Mouse (Mus musculus) liver, embryonic 13.5 days (tissue): ENCODE results near the gene Abi3bp. TPM values are rescaled to one million over a fixed set of nuclear protein-coding genes. Genes with fewer than 3 reads are reported as not detected.

Experiments used
- ATAC-seq: fragments of 200-750 bp; cut with Nextera tagmentation; 2 replicates; pipeline ENCODE4 v1.8.0; 2017; ENCODE audit warnings: low read depth, mild to moderate bottlenecking, moderate number of reproducible peaks, moderate library complexity
- DNase-seq: peaks from one replicate; pipeline ENCODE4 v3.0.0; 2022
- H3K27ac ChIP-seq: fragments of 300-500 bp; sonication (generic); 2 replicates; pipeline ENCODE4 v1.5.1; 2015; ENCODE audit warnings: moderate library complexity, mild to moderate bottlenecking, inconsistent platforms
- H3K27me3 ChIP-seq: fragments of 300-500 bp; sonication (generic); 2 replicates; pipeline ENCODE4 v1.6.1; 2015; ENCODE audit warnings: mild to moderate bottlenecking, inconsistent platforms
- H3K36me3 ChIP-seq: fragments of 300-500 bp; sonication (generic); 2 replicates; pipeline ENCODE4 v1.6.1; 2015; ENCODE audit warnings: mild to moderate bottlenecking, inconsistent platforms
- H3K4me1 ChIP-seq: fragments of 300-500 bp; sonication (generic); replicated peaks from 2 replicates; pipeline ENCODE4 v1.6.1; 2015; ENCODE audit warnings: inconsistent platforms
- H3K4me2 ChIP-seq: fragments of 300-500 bp; sonication (generic); 2 replicates; pipeline ENCODE4 v1.6.1; 2015; ENCODE audit warnings: inconsistent platforms, mild to moderate bottlenecking, moderate library complexity
- H3K4me3 ChIP-seq: fragments of 300-500 bp; sonication (generic); replicated peaks from 2 replicates; pipeline ENCODE4 v1.5.1; 2015; ENCODE audit warnings: mild to moderate bottlenecking, inconsistent platforms
- H3K9ac ChIP-seq: fragments of 300-500 bp; sonication (generic); 2 replicates; pipeline ENCODE4 v1.6.1; 2015; ENCODE audit warnings: mild to moderate bottlenecking, inconsistent platforms
- H3K9me3 ChIP-seq: fragments of 300-500 bp; sonication (generic); replicated peaks from 2 replicates; pipeline ENCODE4 v1.6.1; 2016; ENCODE audit warnings: inconsistent platforms
- WGBS: fragments of 180-500 bp; shearing (Covaris S2); methylation state at CpG from one replicate; pipeline ENCODE4 v1.1.7; 2015; ENCODE audit not compliant: insufficient replicate concordance; 5-methylcytosine and 5-hydroxymethylcytosine counted together
- polyA plus RNA-seq: library from polyadenylated mRNA; unstranded; fragments of >200 nt; fragmentation: Nextera tagmentation; extraction: Ambion mirVana; gene quantifications from 2 replicates; pipeline ENCODE4 v1.2.1, GENCODE M21; 2015

The Abi3bp gene
- polyA plus RNA-seq, 1 experiment from 2014 or later: 0.21 TPM

DNA sequence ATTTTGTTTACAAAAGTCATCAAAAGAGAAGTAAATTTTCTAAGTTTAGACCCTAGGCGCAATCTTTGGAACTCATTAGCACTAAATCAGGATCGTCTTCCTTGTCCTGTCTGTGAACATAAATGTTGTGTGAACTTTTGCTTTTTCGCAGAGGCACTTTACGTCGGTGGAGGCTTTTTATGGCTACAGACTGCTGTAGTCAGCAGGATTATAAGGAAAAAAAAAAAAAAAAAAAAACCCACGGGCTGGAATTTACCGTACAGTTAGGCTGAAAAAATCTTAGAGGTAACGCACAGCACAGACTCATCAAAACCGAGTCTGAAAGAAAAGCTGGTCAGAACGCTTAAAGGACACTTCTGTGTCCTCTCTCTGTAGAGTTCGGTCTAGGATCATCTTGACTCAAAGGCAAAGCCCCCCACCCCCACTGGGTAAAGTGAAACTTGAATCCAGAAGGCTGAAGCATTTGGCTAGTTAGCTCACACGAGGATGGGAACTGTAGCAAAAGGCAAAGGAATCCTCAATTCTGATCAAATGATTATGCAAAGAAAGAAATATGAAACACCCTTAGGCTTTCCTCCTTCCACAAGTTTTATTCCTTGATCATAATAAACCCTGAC is 1.0 kb downstream of the Abi3bp start:
- no peak for ATAC-seq
- no peak for DNase-seq
- no peak overlapping the region for H3K27ac ChIP-seq
- H3K4me3 ChIP-seq: no peak overlapping the region
- no peaks in the 10 kb centered on the region for H3K9me3 ChIP-seq
- 52% methylated on average over 12 of the region's 12 CpGs for WGBS
- no peaks in the 10 kb centered on the region for H3K27me3 ChIP-seq
- H3K9ac ChIP-seq: no peak overlapping the region
- no peak overlapping the region for H3K4me2 ChIP-seq
- H3K36me3 ChIP-seq: no peaks in the 10 kb centered on the region
- no peaks in the 10 kb centered on the region for H3K4me1 ChIP-seq

GRCm38 (mm10) chr16:56483466-56483865 is 5.8 kb downstream of the Abi3bp start:
- no peak overlapping the region for H3K9ac ChIP-seq
- no peak overlapping the region for H3K27ac ChIP-seq
- no peaks in the 10 kb centered on the region for H3K4me1 ChIP-seq
- DNase-seq (no peak), ATAC-seq (no peak)
- WGBS: 75% methylated on average over 10 of the region's 10 CpGs
- H3K27me3 ChIP-seq: no peaks in the 10 kb centered on the region
- H3K4me3 ChIP-seq: no peak overlapping the region
- H3K9me3 ChIP-seq: no peaks in the 10 kb centered on the region
- no peak overlapping the region for H3K4me2 ChIP-seq
- H3K36me3 ChIP-seq: no peaks in the 10 kb centered on the region

- Histone ChIP-seq H3K9me3 (no peaks in the 10 kb centered on the region), H3K4me1 (no peaks in the 10 kb centered on the region), H3K27ac (no peak overlapping the region), H3K9ac (no peak overlapping the region), H3K4me3 (no peak overlapping the region), H3K27me3 (no peaks in the 10 kb centered on the region), H3K36me3 (no peaks in the 10 kb centered on the region), H3K4me2 (no peak overlapping the region)
- no peak for ATAC-seq
- no peak for DNase-seq
- 51% methylated on average over 4 of the region's 4 CpGs for WGBS
These were observed 8.8 kb downstream of the Abi3bp start for GRCm38 (mm10) chr16:56486461-56486860.

DNA sequence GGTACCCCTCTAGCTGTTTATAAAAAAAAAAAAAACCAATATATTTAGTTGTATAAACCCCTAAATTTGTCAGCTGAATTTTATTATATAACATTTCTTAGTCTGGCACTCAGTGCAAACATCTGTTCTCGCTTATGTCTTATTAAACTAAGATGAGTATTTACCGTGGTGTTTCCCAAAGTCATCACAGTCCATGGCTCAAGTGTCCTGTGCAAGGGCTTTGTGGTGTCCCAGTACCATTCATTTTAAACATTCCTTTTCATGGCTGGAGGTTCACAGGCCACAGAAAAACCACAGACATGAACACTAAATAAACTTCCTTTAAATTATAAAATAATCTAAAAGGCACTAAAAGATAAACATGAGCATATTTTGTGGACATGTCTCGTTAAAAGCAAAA is 13.2 kb downstream of the Abi3bp start:
- no peak overlapping the region for H3K4me3 ChIP-seq
- H3K36me3 ChIP-seq: no peaks in the 10 kb centered on the region
- WGBS: 53% methylated on average over 3 of the region's 3 CpGs

GRCm38 (mm10) chr16:56495266-56495665 is 17.6 kb downstream of the Abi3bp start:
- Histone ChIP-seq H3K9ac (no peak overlapping the region), H3K4me2 (no peak overlapping the region), H3K27me3 (no peaks in the 10 kb centered on the region), H3K27ac (no peak overlapping the region), H3K36me3 (no peaks in the 10 kb centered on the region), H3K4me3 (no peak overlapping the region), H3K9me3 (no peaks in the 10 kb centered on the region), H3K4me1 (no peaks in the 10 kb centered on the region)
- no peak for DNase-seq
- ATAC-seq: no peak
- 40% methylated on average over 4 of the region's 4 CpGs for WGBS

More for the DNA sequence above, 13.2 kb downstream of the Abi3bp start:
- Histone ChIP-seq H3K4me1 (no peaks in the 10 kb centered on the region), H3K4me2 (no peak overlapping the region), H3K27me3 (no peaks in the 10 kb centered on the region), H3K9me3 (no peaks in the 10 kb centered on the region), H3K9ac (no peak overlapping the region), H3K27ac (no peak overlapping the region)
- DNase-seq (no peak), ATAC-seq (no peak)

DNA sequence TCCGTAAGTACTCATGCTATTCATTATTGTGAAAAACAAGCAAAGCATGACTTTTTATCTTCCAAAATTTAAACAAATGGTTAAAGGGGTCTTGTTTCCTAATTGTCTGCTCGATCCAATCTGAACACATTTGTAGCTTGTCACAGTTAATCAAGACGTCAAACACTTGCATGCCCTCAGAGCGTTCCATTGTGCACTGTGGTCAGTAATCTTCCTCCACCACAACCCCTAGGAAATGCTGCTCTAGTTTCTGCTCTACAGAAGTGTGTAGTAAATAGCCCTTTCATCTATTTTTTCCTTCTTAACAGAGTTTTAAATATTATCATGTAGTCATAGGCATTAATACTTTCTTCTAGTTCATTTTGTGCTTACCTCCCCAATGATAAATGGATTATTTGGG is 19.1 kb downstream of the Abi3bp start:
- no peak overlapping the region for H3K4me2 ChIP-seq
- H3K4me1 ChIP-seq: no peaks in the 10 kb centered on the region
- DNase-seq: no peak
- no peaks in the 10 kb centered on the region for H3K27me3 ChIP-seq
- 38% methylated on average over 4 of the region's 4 CpGs for WGBS
- no peak overlapping the region for H3K4me3 ChIP-seq
- no peak for ATAC-seq
- no peaks in the 10 kb centered on the region for H3K36me3 ChIP-seq
- no peaks in the 10 kb centered on the region for H3K9me3 ChIP-seq
- no peak overlapping the region for H3K27ac ChIP-seq
- no peak overlapping the region for H3K9ac ChIP-seq

DNA sequence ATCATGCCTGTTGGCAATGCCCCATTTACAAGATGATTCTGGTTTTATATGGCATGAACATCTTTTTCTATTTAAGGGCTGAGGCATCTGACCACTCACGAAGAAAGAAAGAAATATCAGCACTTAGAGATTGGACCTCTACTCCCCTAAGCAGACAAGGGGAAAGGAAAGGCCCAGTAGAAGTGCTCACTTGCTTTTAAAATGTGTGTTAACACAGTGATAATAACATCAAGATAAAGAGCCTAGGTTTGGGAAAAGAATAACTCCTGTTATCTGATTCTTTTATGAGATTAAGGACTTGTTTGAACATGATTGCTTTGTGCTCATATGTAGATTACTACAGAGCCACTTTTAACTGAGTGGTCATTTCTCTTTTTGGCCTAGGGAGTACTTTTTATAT is 21.0 kb downstream of the Abi3bp start:
- H3K4me2 ChIP-seq: no peak overlapping the region
- no peak overlapping the region for H3K4me3 ChIP-seq
- H3K27ac ChIP-seq: no peak overlapping the region
- 34% methylated on average over 1 of the region's 1 CpGs for WGBS
- no peak for ATAC-seq
- H3K9me3 ChIP-seq: no peaks in the 10 kb centered on the region
- H3K36me3 ChIP-seq: no peaks in the 10 kb centered on the region
- H3K27me3 ChIP-seq: no peaks in the 10 kb centered on the region
- no peaks in the 10 kb centered on the region for H3K4me1 ChIP-seq
- no peak overlapping the region for H3K9ac ChIP-seq
- DNase-seq: no peak

GRCm38 (mm10) chr16:56500441-56500840 is 22.8 kb downstream of the Abi3bp start:
- H3K4me3 ChIP-seq: no peak overlapping the region
- no peaks in the 10 kb centered on the region for H3K27me3 ChIP-seq
- ATAC-seq: no peak
- no peaks in the 10 kb centered on the region for H3K4me1 ChIP-seq
- DNase-seq: no peak
- no peaks in the 10 kb centered on the region for H3K36me3 ChIP-seq
- no peak overlapping the region for H3K9ac ChIP-seq
- H3K27ac ChIP-seq: no peak overlapping the region
- H3K9me3 ChIP-seq: no peaks in the 10 kb centered on the region
- no peak overlapping the region for H3K4me2 ChIP-seq
- 34% methylated on average over 3 of the region's 3 CpGs for WGBS

DNA sequence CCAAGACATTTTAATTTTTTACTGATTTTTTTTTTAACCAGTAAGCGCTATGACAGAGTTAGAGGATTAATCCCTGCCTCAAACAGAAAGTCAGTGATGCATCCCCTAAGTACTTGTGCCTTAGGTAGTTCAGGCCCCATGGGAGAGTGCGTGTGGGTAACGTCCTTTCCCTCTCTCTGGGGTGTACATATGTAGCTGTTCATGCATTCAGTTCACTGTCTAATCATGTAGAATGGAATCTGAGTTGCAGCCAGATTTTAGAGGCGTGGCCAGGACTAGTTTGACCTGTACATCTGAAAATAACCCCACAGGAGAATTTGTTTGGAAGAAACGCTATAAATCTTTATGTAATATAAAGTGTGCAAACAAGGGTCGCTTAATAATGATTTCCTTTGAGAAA is 23.4 kb downstream of the Abi3bp start:
- Histone ChIP-seq H3K9ac (no peak overlapping the region), H3K4me3 (no peak overlapping the region), H3K27ac (no peak overlapping the region), H3K36me3 (no peaks in the 10 kb centered on the region), H3K4me1 (no peaks in the 10 kb centered on the region), H3K27me3 (no peaks in the 10 kb centered on the region), H3K9me3 (no peaks in the 10 kb centered on the region), H3K4me2 (no peak overlapping the region)
- WGBS: 61% methylated on average over 6 of the region's 6 CpGs
- ATAC-seq (no peak), DNase-seq (no peak)

- ATAC-seq: no peak
- H3K27me3 ChIP-seq: no peaks in the 10 kb centered on the region
- H3K4me3 ChIP-seq: no peak overlapping the region
- H3K36me3 ChIP-seq: no peaks in the 10 kb centered on the region
- H3K9ac ChIP-seq: no peak overlapping the region
- no peak for DNase-seq
- H3K27ac ChIP-seq: no peak overlapping the region
- no peak overlapping the region for H3K4me2 ChIP-seq
- H3K9me3 ChIP-seq: no peaks in the 10 kb centered on the region
- 50% methylated on average over 2 of the region's 2 CpGs for WGBS
- H3K4me1 ChIP-seq: no peaks in the 10 kb centered on the region
These were observed 23.8 kb downstream of the Abi3bp start for GRCm38 (mm10) chr16:56501513-56501912.

GRCm38 (mm10) chr16:56502134-56502533 is 24.5 kb downstream of the Abi3bp start:
- 70% methylated on average over 3 of the region's 3 CpGs for WGBS
- H3K36me3 ChIP-seq: no peaks in the 10 kb centered on the region
- H3K27ac ChIP-seq: no peak overlapping the region
- H3K4me2 ChIP-seq: no peak overlapping the region
- H3K27me3 ChIP-seq: no peaks in the 10 kb centered on the region
- H3K9ac ChIP-seq: no peak overlapping the region
- no peaks in the 10 kb centered on the region for H3K4me1 ChIP-seq
- DNase-seq (no peak), ATAC-seq (no peak)
- H3K4me3 ChIP-seq: no peak overlapping the region
- H3K9me3 ChIP-seq: no peaks in the 10 kb centered on the region

DNA sequence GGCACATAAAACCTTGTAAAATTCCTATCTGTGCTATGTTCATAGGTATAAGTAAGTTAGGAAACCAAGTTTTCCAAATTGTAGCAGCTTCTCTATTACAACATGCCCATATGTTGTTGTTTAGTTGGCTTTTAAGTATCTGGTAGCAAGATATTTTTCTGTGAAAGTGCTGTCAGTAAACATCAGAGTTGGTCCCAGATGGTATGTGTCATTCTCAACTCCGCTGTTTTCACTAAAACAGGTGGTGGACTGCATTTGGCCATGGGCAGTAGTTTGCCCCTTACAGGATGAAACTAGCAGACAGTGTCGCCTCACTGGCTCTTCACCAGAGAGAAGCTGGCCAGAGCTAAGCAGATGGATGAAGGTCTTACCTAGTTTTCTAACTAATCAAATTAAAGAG is 26.3 kb downstream of the Abi3bp start:
- no peak overlapping the region for H3K27ac ChIP-seq
- no peak overlapping the region for H3K4me2 ChIP-seq
- H3K4me1 ChIP-seq: no peaks in the 10 kb centered on the region
- no peak overlapping the region for H3K4me3 ChIP-seq
- no peak overlapping the region for H3K9ac ChIP-seq
- H3K27me3 ChIP-seq: no peaks in the 10 kb centered on the region
- no peaks in the 10 kb centered on the region for H3K36me3 ChIP-seq
- H3K9me3 ChIP-seq: no peaks in the 10 kb centered on the region
- ATAC-seq: no peak
- no peak for DNase-seq
- WGBS: 64% methylated on average over 2 of the region's 2 CpGs
